Comparison of ENCODE assay signal across 22 mouse cellular contexts in the genomic region with DNA sequence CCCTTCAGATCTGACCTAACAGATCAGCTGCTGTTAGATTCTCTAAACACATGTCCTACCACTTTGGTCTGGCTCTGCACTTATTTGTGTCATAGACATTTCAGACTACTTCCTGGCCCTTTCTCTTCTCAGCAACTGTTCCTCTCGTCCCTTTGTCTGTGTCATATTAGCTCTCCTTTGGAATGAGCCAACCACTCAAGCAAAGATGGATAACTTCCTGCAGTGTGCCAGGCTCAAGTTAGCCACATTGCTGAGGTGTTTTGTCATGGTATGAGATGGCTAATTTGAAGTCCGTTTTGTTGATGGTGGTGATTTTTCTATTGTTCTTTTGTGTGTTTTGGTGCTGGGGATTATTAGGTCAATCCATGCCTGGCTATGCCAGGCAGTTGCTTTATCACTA.
A peak's percentile ranks its signal among the peaks of the same experiment; 100 is the strongest.
DNase-seq lines count a peak whose midpoint lies in the region; ATAC-seq and TF ChIP-seq lines count a peak whose summit lies in the region.
"Had no signal": no experiment of that assay in that cellular context is flagged by ENCODE, and none has a peak within 500 bp of the region (broad histone marks: within the 10 kb centered on the region; RNA-seq: fewer than 3 reads in every experiment).

No protein-coding gene starts in this region.

- no peak for ATAC-seq in midbrain, embryonic 15.5 days (replicated peaks)
- ATAC-seq: activated CD4-positive, CD25-positive, alpha-beta regulatory T cell, adult 4 months; CD4-positive, CD25-positive, alpha-beta regulatory T cell, adult 4 months; forebrain, embryonic 14.5 days; forebrain, embryonic 16.5 days had no signal

- no peaks in the 10 kb centered on the region for H3K36me3 ChIP-seq in myocyte (ENCODE audit: control insufficient read depth, insufficient read depth)
- no peaks in the 10 kb centered on the region for H3K36me3 ChIP-seq in midbrain, embryonic 15.5 days (replicated peaks)
- H3K36me3 ChIP-seq: embryonic facial prominence, embryonic 10.5 days; embryonic facial prominence, embryonic 12.5 days had no signal

- no peak overlapping the region for H3K27ac ChIP-seq in midbrain, embryonic 15.5 days
- H3K27ac ChIP-seq: embryonic facial prominence, embryonic 10.5 days; embryonic facial prominence, embryonic 12.5 days had no signal

- H3K9ac ChIP-seq in midbrain, embryonic 15.5 days = no peak overlapping the region
- H3K9ac ChIP-seq: embryonic facial prominence, embryonic 12.5 days had no signal

- no peak overlapping the region for H3K4me3 ChIP-seq in myocyte
- H3K4me3 ChIP-seq in midbrain, embryonic 15.5 days = no peak overlapping the region
- H3K4me3 ChIP-seq: embryonic facial prominence, embryonic 10.5 days; embryonic facial prominence, embryonic 12.5 days had no signal

- no peaks in the 10 kb centered on the region for H3K27me3 ChIP-seq in myocyte (ENCODE audit: control insufficient read depth, insufficient read depth, insufficient read length)
- no peaks in the 10 kb centered on the region for H3K27me3 ChIP-seq in midbrain, embryonic 15.5 days (replicated peaks)
- H3K27me3 ChIP-seq: CH12.LX; embryonic facial prominence, embryonic 12.5 days had no signal

- DNase-seq in 3T3-L1 (ENCODE audit: low read depth, low spot score) = peak; percentile 11
- peak; percentile 81 for DNase-seq in Muller cell, postnatal 12 days (ENCODE audit: inconsistent ontology term)
- DNase-seq in lung, postnatal 10 days = no peak
- DNase-seq: adrenal gland, adult 8-10 months; adrenal gland, postnatal 14 days; adrenal gland, postnatal 36 days; B cell, adult 2 months; cerebellum, adult 11-12 months; cerebellum, adult 2 months; cerebellum, adult 9-10 months; cerebellum, postnatal 10 days; cerebellum, postnatal 25 days had no signal

- no peaks in the 10 kb centered on the region for H3K79me2 ChIP-seq in myocyte (ENCODE audit: control insufficient read depth, insufficient read depth)

- H3ac ChIP-seq in myocyte (ENCODE audit: control insufficient read depth, insufficient read length) = no peak overlapping the region

- 62% methylated on average over 2 of the region's 2 CpGs for WGBS in midbrain, embryonic 15.5 days

- peak overlapping the region; percentile 1 for H3K4me2 ChIP-seq in myocyte (ENCODE audit: low read depth)
- H3K4me2 ChIP-seq in midbrain, embryonic 15.5 days = no peak overlapping the region
- H3K4me2 ChIP-seq: embryonic facial prominence, embryonic 12.5 days had no signal

- TF ChIP-seq POLR2A in myocyte (IDR thresholded peaks at IDR 0.05; ENCODE audit: insufficient read length, low read depth) = no peak

- no peaks in the 10 kb centered on the region for H3K4me1 ChIP-seq in midbrain, embryonic 15.5 days
- H3K4me1 ChIP-seq: embryonic facial prominence, embryonic 10.5 days; embryonic facial prominence, embryonic 12.5 days had no signal

- no peaks in the 10 kb centered on the region for H3K9me3 ChIP-seq in midbrain, embryonic 15.5 days
- H3K9me3 ChIP-seq: embryonic facial prominence, embryonic 10.5 days; embryonic facial prominence, embryonic 12.5 days; G1E had no signal

TF ChIP-seq in myocyte, 11 proteins besides CTCF, POLR2A, EP300 and RAD21:
- TF ChIP-seq MAX (IDR thresholded peaks at IDR 0.05; ENCODE audit: low read depth) = no peak
- TF ChIP-seq REST (IDR thresholded peaks at IDR 0.05; ENCODE audit: insufficient read depth, insufficient read length) = no peak
